Mouse (Mus musculus): ENCODE measurements around the gene Gm20843.
"Not testable (repeated sequence)": the region's sequence is repeated elsewhere in the genome, so short reads cannot be mapped to it uniquely, and the experiment has no call there.

Gene Gm20843

DNA sequence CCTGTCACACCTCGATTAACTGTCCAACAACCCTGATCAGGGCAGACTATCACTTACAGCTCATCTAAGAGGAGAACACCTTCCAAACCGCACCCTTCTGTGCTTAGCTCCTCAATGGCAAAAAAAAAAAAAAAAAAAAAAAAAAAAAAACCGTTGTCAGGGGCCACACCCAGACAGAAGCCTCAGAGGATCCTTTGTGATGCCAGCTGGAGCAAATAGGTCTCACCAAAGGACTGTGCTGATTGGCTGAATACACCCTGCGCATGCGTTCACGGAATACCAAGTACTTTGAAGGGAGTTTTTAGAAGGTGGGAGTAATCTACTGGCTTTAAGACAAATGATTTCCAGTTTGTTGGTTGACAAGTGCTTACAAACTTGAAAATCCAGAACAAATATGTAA, at the start of gene Gm20843:
TSS of gene Gm20843 (minus strand) at position 101 of the 400 bp plus-strand sequence.
- DNase-seq = not testable (repeated sequence)
